Mouse (Mus musculus) embryonic facial prominence, embryonic 14.5 days (tissue): ENCODE measurements around the gene Neurl4. TPM values are rescaled to one million over a fixed set of nuclear protein-coding genes. Genes with fewer than 3 reads are reported as not detected.

Experiments
- ATAC-seq: fragments of 200-750 bp; cut with Nextera tagmentation; 2 replicates; pipeline ENCODE4 v1.8.0; 2017; ENCODE audit warnings: low read depth, moderate number of reproducible peaks, moderate TSS enrichment
- DNase-seq: peaks from one replicate; pipeline ENCODE4 v3.0.0-alpha.2; 2015; ENCODE audit warnings: low spot score
- H3K27ac ChIP-seq: fragments of 300-500 bp; sonication (generic); replicated peaks from 2 replicates; pipeline ENCODE4 v1.5.1; 2014; ENCODE audit warnings: low read depth, mild to moderate bottlenecking, low read length, moderate library complexity
- H3K27me3 ChIP-seq: fragments of 300-500 bp; sonication (generic); replicated peaks from 2 replicates; pipeline ENCODE4 v1.6.1; 2014; ENCODE audit warnings: low read length; ENCODE audit not compliant: control insufficient read depth, insufficient read depth
- H3K36me3 ChIP-seq: fragments of 300-500 bp; sonication (generic); 2 replicates; pipeline ENCODE4 v1.6.1; 2014; ENCODE audit warnings: low read length, mixed read lengths; ENCODE audit not compliant: control insufficient read depth, insufficient read depth
- H3K4me1 ChIP-seq: fragments of 300-500 bp; sonication (generic); 2 replicates; pipeline ENCODE4 v1.6.1; 2014; ENCODE audit warnings: antibody characterized with exemption, low read length; ENCODE audit not compliant: control insufficient read depth, insufficient read depth
- H3K4me2 ChIP-seq: fragments of 300-500 bp; sonication (generic); 2 replicates; pipeline ENCODE4 v1.6.1; 2014; ENCODE audit warnings: low read depth, mild to moderate bottlenecking, low read length, moderate library complexity, mixed read lengths
- H3K4me3 ChIP-seq: fragments of 300-500 bp; sonication (generic); 2 replicates; pipeline ENCODE4 v1.5.1; 2014; ENCODE audit warnings: low read depth, mild to moderate bottlenecking, low read length
- H3K9ac ChIP-seq: fragments of 300-500 bp; sonication (generic); 2 replicates; pipeline ENCODE4 v1.6.1; 2014; ENCODE audit warnings: low read depth, mild to moderate bottlenecking, low read length, moderate library complexity, mixed read lengths
- H3K9me3 ChIP-seq: fragments of 300-500 bp; sonication (generic); 2 replicates; pipeline ENCODE4 v1.6.1; 2016; ENCODE audit warnings: low read length; ENCODE audit not compliant: control insufficient read depth
- WGBS: fragments of 180-500 bp; shearing (Covaris S2); extraction: QIAGEN DNeasy Blood & Tissue Kit; methylation state at CpG from one replicate; pipeline ENCODE4 v1.1.7; 2014; 5-methylcytosine and 5-hydroxymethylcytosine counted together
- polyA plus RNA-seq: library from polyadenylated mRNA; unstranded; fragments of >200 nt; fragmentation: Nextera tagmentation; extraction: Ambion mirVana; gene quantifications from 2 replicates; pipeline ENCODE4 v1.2.1, GENCODE M21; 2014

Gene Neurl4
- polyA plus RNA-seq, 1 experiment from 2014 or later = 10.3 TPM

DNA sequence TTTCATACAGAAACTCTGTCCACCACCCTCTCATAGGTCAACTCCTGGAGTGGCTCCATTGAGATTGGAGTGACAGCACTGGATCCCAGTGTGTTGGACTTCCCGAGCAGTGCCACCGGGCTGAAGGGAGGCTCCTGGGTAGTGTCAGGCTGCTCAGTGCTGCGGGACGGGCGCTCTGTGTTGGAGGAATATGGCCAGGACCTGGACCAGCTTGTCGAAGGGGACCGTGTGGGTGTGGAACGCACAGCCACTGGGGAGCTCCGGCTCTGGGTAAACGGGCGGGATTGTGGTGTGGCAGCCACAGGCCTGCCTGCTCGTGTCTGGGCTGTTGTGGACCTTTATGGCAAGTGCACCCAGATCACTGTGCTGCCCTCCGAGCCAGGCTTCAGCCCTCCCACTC, 2.1 kb downstream of the Neurl4 start:
- 92% methylated on average over 8 of the region's 13 CpGs for WGBS
- no peak for DNase-seq
- peaks cover 45% of the 10 kb centered on the region for H3K36me3 ChIP-seq

DNA sequence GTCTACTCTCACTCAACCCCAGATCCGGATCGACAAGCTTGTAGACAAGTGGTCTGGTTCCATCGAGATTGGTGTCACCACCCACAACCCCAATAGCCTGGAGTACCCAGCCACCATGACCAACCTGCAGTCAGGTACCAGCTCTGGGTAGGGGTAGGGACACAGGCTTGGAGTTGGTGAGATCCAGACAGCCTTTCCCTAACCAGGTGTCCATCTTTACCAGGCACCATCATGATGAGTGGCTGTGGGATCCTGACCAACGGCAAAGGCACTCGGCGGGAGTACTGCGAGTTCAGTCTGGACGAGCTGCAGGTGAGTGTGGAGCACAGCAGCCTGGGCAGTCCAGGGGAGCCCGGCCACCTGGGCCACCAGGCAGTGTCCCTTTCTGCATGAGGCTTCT, 3.4 kb downstream of the Neurl4 start:
- ATAC-seq = no peak
- no peak overlapping the region for H3K27ac ChIP-seq
- no peak overlapping the region for H3K9ac ChIP-seq
- H3K27me3 ChIP-seq = no peaks in the 10 kb centered on the region
- H3K4me2 ChIP-seq = no peak overlapping the region
- WGBS = 90% methylated on average over 8 of the region's 9 CpGs
- DNase-seq = no peak
- H3K4me1 ChIP-seq = peaks cover 14% of the 10 kb centered on the region
- H3K36me3 ChIP-seq = peaks cover 58% of the 10 kb centered on the region
- H3K4me3 ChIP-seq = no peak overlapping the region
- no peaks in the 10 kb centered on the region for H3K9me3 ChIP-seq

More for the DNA sequence above, 2.1 kb downstream of the Neurl4 start:
- peaks cover 19% of the 10 kb centered on the region for H3K4me1 ChIP-seq
- H3K27ac ChIP-seq = no peak overlapping the region
- peak overlapping the region; percentile 98 for H3K4me2 ChIP-seq
- H3K9me3 ChIP-seq = no peaks in the 10 kb centered on the region
- H3K27me3 ChIP-seq = no peaks in the 10 kb centered on the region
- peak overlapping the region; percentile 40; the same call in 1 of the 2 replicates for H3K9ac ChIP-seq
- no peak for ATAC-seq
- H3K4me3 ChIP-seq = peak overlapping the region; percentile 87; the same call in 1 of the 2 replicates

DNA sequence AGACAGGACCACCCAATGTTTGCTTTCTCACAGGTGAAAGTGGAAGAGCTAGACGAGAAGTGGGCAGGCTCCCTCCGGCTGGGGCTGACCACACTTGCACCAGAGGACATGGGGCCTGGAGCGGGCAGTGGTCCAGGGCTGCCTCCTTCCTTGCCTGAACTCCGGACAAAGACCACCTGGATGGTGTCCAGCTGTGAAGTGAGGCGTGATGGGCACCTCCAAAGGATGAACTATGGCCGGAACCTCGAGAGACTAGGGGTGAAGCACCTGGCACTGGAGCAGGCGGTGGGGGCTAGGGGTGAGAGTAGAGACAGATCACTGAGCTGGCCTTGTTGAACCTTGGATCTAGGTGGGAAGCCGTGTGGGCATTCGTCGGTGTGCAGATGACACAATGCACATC, 7.8 kb downstream of the Neurl4 start:
- no peaks in the 10 kb centered on the region for H3K9me3 ChIP-seq
- ATAC-seq = no peak
- no peaks in the 10 kb centered on the region for H3K27me3 ChIP-seq
- H3K9ac ChIP-seq = no peak overlapping the region
- WGBS = 91% methylated on average over 11 of the region's 11 CpGs
- no peak overlapping the region for H3K4me2 ChIP-seq
- no peaks in the 10 kb centered on the region for H3K4me1 ChIP-seq
- no peak overlapping the region for H3K4me3 ChIP-seq
- H3K36me3 ChIP-seq = peaks cover 96% of the 10 kb centered on the region
- H3K27ac ChIP-seq = no peak overlapping the region
- DNase-seq = no peak

DNA sequence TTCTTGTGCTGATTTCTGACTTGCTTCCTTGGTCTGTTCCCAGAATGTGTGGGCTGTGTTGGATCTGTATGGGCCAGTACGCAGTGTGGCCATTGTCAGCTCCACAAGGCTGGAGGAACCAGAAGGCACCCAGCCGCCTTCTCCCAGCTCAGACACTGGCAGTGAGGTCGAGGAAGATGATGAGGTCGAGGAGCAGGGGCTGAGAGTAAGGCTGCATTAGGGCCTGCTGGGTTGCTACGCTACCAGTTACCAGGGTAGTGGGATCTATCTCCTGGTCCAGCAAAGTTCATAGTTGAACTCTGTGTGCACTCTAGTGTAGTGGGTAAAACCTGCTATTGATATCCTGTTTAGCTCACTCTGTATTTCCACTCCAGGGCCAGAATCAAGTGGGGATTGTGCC, 8.3 kb downstream of the Neurl4 start:
- Histone ChIP-seq H3K4me3 (no peak overlapping the region), H3K27ac (no peak overlapping the region), H3K27me3 (no peaks in the 10 kb centered on the region), H3K4me1 (no peaks in the 10 kb centered on the region), H3K9me3 (no peaks in the 10 kb centered on the region), H3K36me3 (peaks cover 91% of the 10 kb centered on the region), H3K4me2 (no peak overlapping the region), H3K9ac (no peak overlapping the region)
- ATAC-seq = no peak
- no peak for DNase-seq
- WGBS = 91% methylated on average over 5 of the region's 5 CpGs

DNA sequence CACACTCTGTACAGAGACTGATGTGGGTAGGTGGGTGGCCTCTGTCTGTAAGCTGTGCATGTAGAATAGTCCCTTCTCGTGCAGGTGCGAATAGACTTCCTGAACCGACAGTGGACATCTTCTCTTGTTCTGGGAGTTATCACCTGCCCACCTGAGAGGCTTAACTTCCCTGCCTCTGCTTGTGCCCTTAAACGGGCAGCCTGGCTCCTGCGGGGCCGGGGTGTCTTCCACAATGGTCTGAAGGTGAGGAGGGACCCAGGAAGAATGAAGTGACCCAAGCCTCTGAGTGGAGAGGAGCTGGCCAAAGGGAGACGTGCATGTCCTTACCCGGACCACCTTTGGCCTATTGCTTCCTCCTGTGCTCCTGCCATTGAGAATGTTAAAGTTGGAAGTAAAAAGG, 9.3 kb downstream of the Neurl4 start:
- Histone ChIP-seq H3K4me1 (no peaks in the 10 kb centered on the region), H3K9ac (no peak overlapping the region), H3K27ac (no peak overlapping the region), H3K4me2 (no peak overlapping the region), H3K9me3 (no peaks in the 10 kb centered on the region), H3K36me3 (peaks cover 87% of the 10 kb centered on the region), H3K27me3 (no peaks in the 10 kb centered on the region), H3K4me3 (no peak overlapping the region)
- DNase-seq (no peak), ATAC-seq (no peak)
- 96% methylated on average over 8 of the region's 8 CpGs for WGBS

DNA sequence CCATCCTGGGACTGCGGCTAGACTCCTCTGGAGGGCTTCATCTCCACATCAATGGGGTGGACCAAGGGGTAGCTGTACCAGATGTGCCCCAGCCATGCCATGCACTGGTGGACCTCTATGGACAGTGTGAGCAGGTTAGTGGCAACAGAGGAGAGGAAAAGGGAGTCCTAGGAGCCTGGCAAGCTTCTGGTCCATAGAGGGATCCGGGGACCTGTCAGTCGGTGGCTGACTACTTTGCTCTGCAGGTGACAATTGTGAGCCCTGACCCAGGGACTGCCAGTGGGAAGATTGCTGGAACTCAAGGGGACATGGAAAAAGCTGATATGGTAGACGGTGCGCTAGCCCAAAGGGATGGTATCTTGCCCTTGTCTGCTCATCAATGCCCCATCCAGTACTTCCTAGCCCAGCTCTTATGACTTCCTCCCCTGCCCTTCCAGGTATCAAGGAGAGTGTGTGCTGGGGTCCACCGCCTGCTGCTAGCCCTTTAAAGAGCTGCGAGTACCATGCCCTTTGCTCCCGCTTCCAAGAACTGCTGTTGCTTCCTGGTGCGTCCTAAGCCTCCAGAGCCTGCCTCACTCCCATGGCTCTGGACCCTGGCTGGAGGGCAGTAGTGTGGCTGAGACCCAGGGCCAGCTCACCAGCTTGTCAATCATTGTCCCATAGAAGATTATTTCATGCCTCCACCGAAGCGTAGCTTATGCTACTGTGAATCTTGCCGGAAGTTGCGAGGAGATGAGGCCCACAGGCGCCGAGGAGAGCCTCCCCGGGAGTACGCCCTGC, 10.1 kb downstream of the Neurl4 start:
- Histone ChIP-seq H3K36me3 (peaks cover 87% of the 10 kb centered on the region), H3K4me3 (no peak overlapping the region), H3K27ac (no peak overlapping the region), H3K9me3 (no peaks in the 10 kb centered on the region), H3K4me1 (no peaks in the 10 kb centered on the region), H3K4me2 (no peak overlapping the region), H3K27me3 (no peaks in the 10 kb centered on the region), H3K9ac (no peak overlapping the region)
- ATAC-seq (no peak), DNase-seq (no peak)
- 88% methylated on average over 16 of the region's 17 CpGs for WGBS

DNA sequence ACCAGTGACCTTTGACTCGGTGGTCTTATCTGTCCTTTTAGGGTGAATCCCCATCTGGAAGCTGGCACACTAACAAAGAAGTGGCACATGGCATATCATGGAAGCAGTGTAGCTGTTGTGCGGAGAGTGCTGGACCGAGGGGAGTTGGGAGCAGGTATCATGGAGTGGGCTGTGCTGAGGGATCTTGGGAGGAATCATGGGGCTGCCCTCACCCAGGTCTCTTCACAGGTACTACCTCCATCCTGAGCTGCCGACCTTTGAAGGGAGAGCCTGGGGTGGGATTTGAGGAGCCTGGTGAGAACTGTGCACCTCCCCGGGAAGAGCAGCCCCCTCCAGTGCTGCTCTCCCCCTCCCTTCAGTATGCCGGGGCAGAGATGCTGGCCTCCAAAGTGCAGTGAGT, 10.8 kb downstream of the Neurl4 start:
- Histone ChIP-seq H3K27ac (no peak overlapping the region), H3K4me1 (no peaks in the 10 kb centered on the region), H3K27me3 (no peaks in the 10 kb centered on the region), H3K9ac (no peak overlapping the region), H3K36me3 (peaks cover 87% of the 10 kb centered on the region), H3K9me3 (no peaks in the 10 kb centered on the region), H3K4me3 (no peak overlapping the region), H3K4me2 (no peak overlapping the region)
- ATAC-seq = no peak
- no peak for DNase-seq
- 89% methylated on average over 5 of the region's 6 CpGs for WGBS

DNA sequence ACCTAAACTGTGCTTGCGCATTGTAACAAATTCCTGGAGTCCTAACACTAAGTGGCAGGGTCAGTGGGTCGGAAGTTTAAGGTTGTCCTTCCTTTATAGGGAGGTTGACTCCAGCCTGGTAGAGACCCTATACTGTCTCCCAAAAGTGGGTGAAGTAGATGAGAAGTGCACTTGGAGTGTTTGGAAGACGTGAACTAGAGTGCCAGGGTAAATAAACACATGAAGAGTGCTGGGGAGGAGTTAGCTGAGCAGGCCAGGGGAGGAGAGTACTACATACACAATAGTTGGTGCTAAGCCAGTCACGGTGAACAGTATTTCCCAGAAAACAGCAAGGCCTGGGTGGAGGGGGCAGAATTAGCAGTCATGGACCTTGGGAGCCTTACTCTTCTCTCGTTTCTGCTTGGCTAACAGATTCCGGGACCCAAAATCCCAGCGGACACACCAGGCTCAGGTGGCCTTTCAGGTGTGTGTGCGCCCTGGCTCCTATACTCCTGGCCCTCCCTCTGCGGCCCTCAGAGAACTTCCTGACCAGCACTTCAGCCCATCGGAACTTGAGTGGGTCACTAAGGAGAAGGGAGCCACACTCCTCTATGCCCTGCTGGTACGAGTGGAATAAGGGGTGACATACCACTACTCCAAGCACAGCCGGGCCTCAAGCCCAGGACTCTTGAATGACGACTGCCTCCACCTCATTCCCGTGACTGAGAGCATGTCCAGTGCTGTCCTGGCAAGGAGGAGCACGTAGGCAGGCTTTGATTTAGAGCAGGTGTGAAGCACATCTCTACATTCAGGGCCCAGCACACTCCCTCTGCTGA, 12.1 kb downstream of the Neurl4 start:
- Histone ChIP-seq H3K4me1 (no peaks in the 10 kb centered on the region), H3K4me3 (peak overlapping the region; percentile 68), H3K36me3 (peaks cover 87% of the 10 kb centered on the region), H3K9ac (peak overlapping the region; percentile 82), H3K27ac (no peak overlapping the region), H3K27me3 (no peaks in the 10 kb centered on the region), H3K9me3 (no peaks in the 10 kb centered on the region), H3K4me2 (peak overlapping the region; percentile 74)
- 78% methylated on average over 15 of the region's 15 CpGs for WGBS
- no peak for ATAC-seq
- no peak for DNase-seq
